8 mouse cellular contexts compared by ENCODE assay signal in the genomic region with DNA sequence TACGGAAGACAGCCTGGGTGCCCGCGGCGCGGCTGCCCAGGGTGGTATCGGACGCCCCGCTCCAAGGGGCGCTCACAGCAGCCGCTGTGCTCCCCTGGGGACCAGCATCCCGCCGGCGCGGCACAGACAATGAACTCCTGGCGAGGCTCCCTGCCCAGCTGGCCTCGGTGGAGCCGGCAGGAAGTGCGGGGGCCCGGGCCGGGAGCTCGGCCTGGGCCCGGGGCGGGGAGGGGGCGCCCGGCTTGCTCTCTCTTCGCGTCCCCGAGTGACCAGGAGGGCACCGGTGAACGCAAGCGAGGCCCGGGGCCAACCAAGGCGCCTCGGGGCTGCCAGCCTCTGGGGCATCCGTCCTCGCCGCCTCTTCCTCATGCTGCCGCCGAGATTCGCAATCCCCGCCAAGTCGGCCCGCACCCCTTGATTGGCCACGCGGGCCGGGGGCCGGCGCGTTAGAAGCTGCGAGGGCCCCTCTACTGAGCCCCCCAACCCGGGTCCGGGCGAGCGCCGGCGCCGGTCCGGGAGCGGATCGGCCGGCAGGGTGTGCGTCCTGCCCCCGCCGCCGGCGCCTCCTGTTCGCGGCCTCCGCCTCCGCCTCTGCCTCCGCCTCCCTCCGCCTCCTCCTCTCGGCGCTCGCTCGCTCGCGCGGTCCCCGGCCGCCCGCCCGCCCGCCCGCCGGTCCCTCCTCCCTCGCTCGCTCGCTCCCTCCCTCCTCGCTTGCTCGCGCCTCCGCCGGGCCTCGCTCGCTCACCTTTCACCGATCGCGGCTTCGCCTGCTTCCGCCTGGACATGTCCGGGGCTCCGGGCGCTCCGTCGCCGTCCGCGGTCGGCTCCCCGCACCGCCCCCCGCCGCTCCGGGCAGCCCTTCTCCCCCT. TPM values are rescaled to one million over a fixed set of nuclear protein-coding genes. Genes with fewer than 3 reads are reported as not detected.
DNase-seq lines count a peak whose midpoint lies in the region; ATAC-seq and TF ChIP-seq lines count a peak whose summit lies in the region.

No protein-coding gene starts in this region.

- peak overlapping the region; percentile 91 for H3K9ac ChIP-seq in intestine, embryonic 16.5 days (ENCODE audit: low read depth, low read length)
- peak overlapping the region; percentile 70 for H3K9ac ChIP-seq in liver, embryonic 11.5 days (ENCODE audit: low read depth, low read length)

- peak overlapping the region; percentile 67 for H3ac ChIP-seq in C2C12 (ENCODE audit: control insufficient read depth, insufficient read length, low read depth)

- H3K36me3 ChIP-seq in C2C12 (ENCODE audit: control insufficient read depth, insufficient read depth): no peaks in the 10 kb centered on the region
- H3K36me3 ChIP-seq in intestine, embryonic 16.5 days (ENCODE audit: control insufficient read depth, insufficient read depth, low read length): no peaks in the 10 kb centered on the region
- no peaks in the 10 kb centered on the region for H3K36me3 ChIP-seq in liver, embryonic 11.5 days (ENCODE audit: control insufficient read depth, insufficient read depth, low read length)

- H3K27ac ChIP-seq in intestine, embryonic 16.5 days (ENCODE audit: low read length): peak overlapping the region; percentile 96
- peak overlapping the region; percentile 77 for H3K27ac ChIP-seq in liver, embryonic 11.5 days (ENCODE audit: low read depth, low read length)

- no peaks in the 10 kb centered on the region for H3K9me3 ChIP-seq in intestine, embryonic 16.5 days (ENCODE audit: control insufficient read depth, low read length)
- H3K9me3 ChIP-seq in liver, embryonic 11.5 days (ENCODE audit: control insufficient read depth, low read length): no peaks in the 10 kb centered on the region

- peak; percentile 75 for DNase-seq in adrenal gland, adult 18-20 months (ENCODE audit: low spot score in 2 of 2)
- peak; percentile 81 for DNase-seq in embryo, embryonic 9.5 days (ENCODE audit: extremely low spot score)
- DNase-seq in heart, adult 11 months: peak; percentile 98
- peak; percentile 73 for DNase-seq in liver, embryonic 11.5 days (ENCODE audit: low spot score)
- peak; percentile 83 for DNase-seq in neural tube, embryonic 10.5 days (ENCODE audit: extremely low spot score, low spot score)

- peak overlapping the region; percentile 96 for H3K4me2 ChIP-seq in intestine, embryonic 16.5 days (ENCODE audit: low read depth, low read length)
- H3K4me2 ChIP-seq in liver, embryonic 11.5 days: peak overlapping the region; percentile 82

- H3K79me3 ChIP-seq in C2C12 (ENCODE audit: low read depth): no peaks in the 10 kb centered on the region

- H3K27me3 ChIP-seq in C2C12 (ENCODE audit: control insufficient read depth, insufficient read depth, insufficient read length): peaks cover 48% of the 10 kb centered on the region
- peaks cover 30% of the 10 kb centered on the region for H3K27me3 ChIP-seq in intestine, embryonic 16.5 days (replicated peaks; ENCODE audit: control insufficient read depth, insufficient read depth, low read length)
- peaks cover 82% of the 10 kb centered on the region for H3K27me3 ChIP-seq in liver, embryonic 11.5 days (replicated peaks; ENCODE audit: control insufficient read depth, insufficient read depth, low read length)

- no peak for TF ChIP-seq CTCF in C2C12 (IDR thresholded peaks at IDR 0.05; ENCODE audit: control insufficient read depth, insufficient read depth, insufficient read length)

- H3K79me2 ChIP-seq in C2C12 (ENCODE audit: control insufficient read depth, insufficient read depth): no peaks in the 10 kb centered on the region

- H3K4me1 ChIP-seq in intestine, embryonic 16.5 days (ENCODE audit: control insufficient read depth, insufficient read depth, low read length): peaks cover 24% of the 10 kb centered on the region
- peaks cover 7% of the 10 kb centered on the region for H3K4me1 ChIP-seq in liver, embryonic 11.5 days (replicated peaks; ENCODE audit: control insufficient read depth, insufficient read depth, low read length)

- peak overlapping the region; percentile 26 for H3K4me3 ChIP-seq in C2C12 (ENCODE audit: insufficient read depth, poor library complexity, severe bottlenecking)
- peak overlapping the region; percentile 80 for H3K4me3 ChIP-seq in intestine, embryonic 16.5 days (ENCODE audit: low read length)
- H3K4me3 ChIP-seq in liver, embryonic 11.5 days (ENCODE audit: low read depth, low read length): peak overlapping the region; percentile 67

- peak; percentile 84 for ATAC-seq in intestine, embryonic 16.5 days
- ATAC-seq in liver, embryonic 11.5 days (replicated peaks; ENCODE audit: low FRiP score): peak; percentile 47
- ATAC-seq in inflammation-experienced regulatory T-cells, adult 6 months: no peak

- under 1% methylated on average over 64 of the region's 115 CpGs for WGBS in intestine, embryonic 16.5 days
- under 1% methylated on average over 88 of the region's 115 CpGs for WGBS in liver, embryonic 11.5 days

TF ChIP-seq in C2C12, 6 proteins besides CTCF, POLR2A, EP300 and RAD21:
- TF ChIP-seq MYOD1 (IDR thresholded peaks at IDR 0.05; ENCODE audit: control insufficient read depth, insufficient read length, low read depth) (no peak), CEBPB (IDR thresholded peaks at IDR 0.05; ENCODE audit: low read depth) (no peak), MYOG (IDR thresholded peaks at IDR 0.05; ENCODE audit: control insufficient read depth, extremely low read depth, insufficient read length) (no peak), MAX (IDR thresholded peaks at IDR 0.05) (no peak), FOSL1 (IDR thresholded peaks at IDR 0.05; ENCODE audit: insufficient read depth, low read length, poor library complexity, severe bottlenecking) (no peak), USF1 (IDR thresholded peaks at IDR 0.05; ENCODE audit: low read depth) (no peak)
TF ChIP-seq in C2C12: peak in this region for 0.

RNA-seq across cellular contexts. Expression of a gene that starts 0.7 kb away (rescaled TPM):
- 0.14 TPM for polyA plus RNA-seq in C2C12 (2012; fragmentation: generic; extraction: Trizol)
- total RNA-seq in adrenal gland, adult 18-20 months (2021): 10 to 100 TPM; 13.2 to 27.1 TPM
- polyA plus RNA-seq in intestine, embryonic 16.5 days (2015; fragmentation: Nextera tagmentation; extraction: Ambion mirVana): 2.4 and 2.5 TPM in 2 replicates
- 4.8 and 5.8 TPM in 2 replicates for polyA plus RNA-seq in liver, embryonic 11.5 days (2014; fragmentation: Nextera tagmentation; extraction: Ambion mirVana)
- under 1 TPM in 1 of 3 experiments, not detected in 2; 0.42 TPM for polyA plus RNA-seq in inflammation-experienced regulatory T-cells, adult 6 months (2017; shearing (Covaris generic))

Comparison
In these comparisons a context has a peak if more than half of its experiments do, and no peak if none do; other contexts are left out.
1. H3K4me3 ChIP-seq: peak in every context shown above with its lines; median percentile 80 in intestine, embryonic 16.5 days; 67 in liver, embryonic 11.5 days; 26 in C2C12.